Mouse (Mus musculus): Measurements from ENCODE around the gene Armc6. TPM values are rescaled to one million over a fixed set of nuclear protein-coding genes. Genes with fewer than 3 reads are reported as not detected.

Gene Armc6
- total and polyA plus RNA-seq, 2 experiments from 2014 or later, result 112 to 116 TPM

GRCm38 (mm10) chr8:70188707-70189106 is 45.6 kb downstream of the Armc6 start:
- Histone ChIP-seq H3K9me3 (ENCODE audit: low read length) (no peaks in the 10 kb centered on the region), H3K27me3 (ENCODE audit: insufficient read depth, low read length) (no peaks in the 10 kb centered on the region), H3K4me2 (ENCODE audit: low read depth, low read length, poor library complexity, severe bottlenecking) (no peak overlapping the region), H3K4me1 (ENCODE audit: insufficient read depth, low read length) (no peaks in the 10 kb centered on the region), H3K36me3 (ENCODE audit: insufficient read depth, low read length) (peaks cover 58% of the 10 kb centered on the region), H3K9ac (replicated peaks; ENCODE audit: low read length, poor library complexity, severe bottlenecking) (no peak overlapping the region), H3K27ac (ENCODE audit: low read depth, low read length) (no peak overlapping the region), H3K4me3 (ENCODE audit: low read depth, low read length) (no peak overlapping the region)
- ATAC-seq (ENCODE audit: low FRiP score), result no peak
- no peak for TF ChIP-seq CTCF (IDR thresholded peaks at IDR 0.05)
- DNase-seq (ENCODE audit: low spot score), result no peak
- 73% methylated on average over 7 of the region's 7 CpGs for WGBS

- Histone ChIP-seq H3K4me3 (ENCODE audit: low read depth, low read length) (no peak overlapping the region), H3K27ac (ENCODE audit: low read depth, low read length) (no peak overlapping the region), H3K27me3 (ENCODE audit: insufficient read depth, low read length) (no peaks in the 10 kb centered on the region), H3K9me3 (ENCODE audit: low read length) (no peaks in the 10 kb centered on the region), H3K4me1 (ENCODE audit: insufficient read depth, low read length) (no peaks in the 10 kb centered on the region), H3K4me2 (ENCODE audit: low read depth, low read length, poor library complexity, severe bottlenecking) (no peak overlapping the region), H3K9ac (replicated peaks; ENCODE audit: low read length, poor library complexity, severe bottlenecking) (no peak overlapping the region), H3K36me3 (ENCODE audit: insufficient read depth, low read length) (peaks cover 38% of the 10 kb centered on the region)
- DNase-seq (ENCODE audit: low spot score), result no peak
- 85% methylated on average over 4 of the region's 4 CpGs for WGBS
- no peak for TF ChIP-seq CTCF (IDR thresholded peaks at IDR 0.05)
- ATAC-seq (ENCODE audit: low FRiP score), result no peak
Measured at GRCm38 (mm10) chr8:70183194-70183593, 51.1 kb downstream of the Armc6 start.

- Histone ChIP-seq H3K4me2 (ENCODE audit: low read depth, low read length, poor library complexity, severe bottlenecking) (no peak overlapping the region), H3K36me3 (ENCODE audit: insufficient read depth, low read length) (peaks cover 26% of the 10 kb centered on the region), H3K4me1 (ENCODE audit: insufficient read depth, low read length) (no peaks in the 10 kb centered on the region), H3K4me3 (ENCODE audit: low read depth, low read length) (no peak overlapping the region), H3K27me3 (ENCODE audit: insufficient read depth, low read length) (no peaks in the 10 kb centered on the region), H3K9ac (replicated peaks; ENCODE audit: low read length, poor library complexity, severe bottlenecking) (no peak overlapping the region), H3K9me3 (ENCODE audit: low read length) (no peaks in the 10 kb centered on the region), H3K27ac (ENCODE audit: low read depth, low read length) (no peak overlapping the region)
- WGBS, result 83% methylated on average over 2 of the region's 2 CpGs
- no peak for TF ChIP-seq CTCF (IDR thresholded peaks at IDR 0.05)
- no peak for ATAC-seq (ENCODE audit: low FRiP score)
- no peak for DNase-seq (ENCODE audit: low spot score)
Measured at GRCm38 (mm10) chr8:70181903-70182252, 52.4 kb downstream of the Armc6 start.

GRCm38 (mm10) chr8:70181212-70181902 is 52.9 kb downstream of the Armc6 start:
- 86% methylated on average over 16 of the region's 16 CpGs for WGBS
- no peak for ATAC-seq (ENCODE audit: low FRiP score)

GRCm38 (mm10) chr8:70179082-70179481 is 55.2 kb downstream of the Armc6 start:
- H3K27ac ChIP-seq (ENCODE audit: low read depth, low read length), result no peak overlapping the region
- no peak for DNase-seq (ENCODE audit: low spot score)
- no peak overlapping the region for H3K4me2 ChIP-seq (ENCODE audit: low read depth, low read length, poor library complexity, severe bottlenecking)
- no peak overlapping the region for H3K4me3 ChIP-seq (ENCODE audit: low read depth, low read length)
- ATAC-seq (ENCODE audit: low FRiP score), result no peak
- WGBS, result 96% methylated on average over 4 of the region's 4 CpGs
- H3K36me3 ChIP-seq (ENCODE audit: insufficient read depth, low read length), result peaks cover 22% of the 10 kb centered on the region
- no peaks in the 10 kb centered on the region for H3K27me3 ChIP-seq (ENCODE audit: insufficient read depth, low read length)
- TF ChIP-seq CTCF (IDR thresholded peaks at IDR 0.05), result peak; percentile 61
- H3K4me1 ChIP-seq (ENCODE audit: insufficient read depth, low read length), result no peaks in the 10 kb centered on the region
- no peak overlapping the region for H3K9ac ChIP-seq (replicated peaks; ENCODE audit: low read length, poor library complexity, severe bottlenecking)
- H3K9me3 ChIP-seq (ENCODE audit: low read length), result no peaks in the 10 kb centered on the region

More at GRCm38 (mm10) chr8:70181212-70181902, 52.9 kb downstream of the Armc6 start:
- no peak overlapping the region for H3K4me2 ChIP-seq (ENCODE audit: low read depth, low read length, poor library complexity, severe bottlenecking)
- TF ChIP-seq CTCF (IDR thresholded peaks at IDR 0.05), result no peak
- DNase-seq (ENCODE audit: low spot score), result no peak
- H3K4me1 ChIP-seq (ENCODE audit: insufficient read depth, low read length), result no peaks in the 10 kb centered on the region
- H3K9me3 ChIP-seq (ENCODE audit: low read length), result no peaks in the 10 kb centered on the region
- no peak overlapping the region for H3K4me3 ChIP-seq (ENCODE audit: low read depth, low read length)
- no peak overlapping the region for H3K9ac ChIP-seq (replicated peaks; ENCODE audit: low read length, poor library complexity, severe bottlenecking)
- H3K27me3 ChIP-seq (ENCODE audit: insufficient read depth, low read length), result no peaks in the 10 kb centered on the region
- H3K36me3 ChIP-seq (ENCODE audit: insufficient read depth, low read length), result peaks cover 22% of the 10 kb centered on the region
- H3K27ac ChIP-seq (ENCODE audit: low read depth, low read length), result no peak overlapping the region

GRCm38 (mm10) chr8:70178231-70178630 is 56.0 kb downstream of the Armc6 start:
- no peak overlapping the region for H3K27ac ChIP-seq (ENCODE audit: low read depth, low read length)
- DNase-seq (ENCODE audit: low spot score), result no peak
- no peaks in the 10 kb centered on the region for H3K27me3 ChIP-seq (ENCODE audit: insufficient read depth, low read length)
- no peak overlapping the region for H3K4me3 ChIP-seq (ENCODE audit: low read depth, low read length)
- WGBS, result 92% methylated on average over 2 of the region's 2 CpGs
- no peak for TF ChIP-seq CTCF (IDR thresholded peaks at IDR 0.05)
- no peak for ATAC-seq (ENCODE audit: low FRiP score)
- 0 out of 2 replicates have a peak, but pooled peaks cover 2% of the 10 kb centered on the region for H3K4me1 ChIP-seq (ENCODE audit: insufficient read depth, low read length)
- peaks cover 20% of the 10 kb centered on the region for H3K36me3 ChIP-seq (ENCODE audit: insufficient read depth, low read length)
- no peak overlapping the region for H3K9ac ChIP-seq (replicated peaks; ENCODE audit: low read length, poor library complexity, severe bottlenecking)
- H3K9me3 ChIP-seq (ENCODE audit: low read length), result no peaks in the 10 kb centered on the region
- no peak overlapping the region for H3K4me2 ChIP-seq (ENCODE audit: low read depth, low read length, poor library complexity, severe bottlenecking)
